Mouse (Mus musculus): ENCODE data around the gene Ppp1r21.

Ppp1r21 gene

GRCm38 (mm10) chr17:88574811-88575210 lies 44.9 kb downstream of the Ppp1r21 start:
- ATAC-seq (ENCODE audit: low TSS enrichment): no peak

DNA sequence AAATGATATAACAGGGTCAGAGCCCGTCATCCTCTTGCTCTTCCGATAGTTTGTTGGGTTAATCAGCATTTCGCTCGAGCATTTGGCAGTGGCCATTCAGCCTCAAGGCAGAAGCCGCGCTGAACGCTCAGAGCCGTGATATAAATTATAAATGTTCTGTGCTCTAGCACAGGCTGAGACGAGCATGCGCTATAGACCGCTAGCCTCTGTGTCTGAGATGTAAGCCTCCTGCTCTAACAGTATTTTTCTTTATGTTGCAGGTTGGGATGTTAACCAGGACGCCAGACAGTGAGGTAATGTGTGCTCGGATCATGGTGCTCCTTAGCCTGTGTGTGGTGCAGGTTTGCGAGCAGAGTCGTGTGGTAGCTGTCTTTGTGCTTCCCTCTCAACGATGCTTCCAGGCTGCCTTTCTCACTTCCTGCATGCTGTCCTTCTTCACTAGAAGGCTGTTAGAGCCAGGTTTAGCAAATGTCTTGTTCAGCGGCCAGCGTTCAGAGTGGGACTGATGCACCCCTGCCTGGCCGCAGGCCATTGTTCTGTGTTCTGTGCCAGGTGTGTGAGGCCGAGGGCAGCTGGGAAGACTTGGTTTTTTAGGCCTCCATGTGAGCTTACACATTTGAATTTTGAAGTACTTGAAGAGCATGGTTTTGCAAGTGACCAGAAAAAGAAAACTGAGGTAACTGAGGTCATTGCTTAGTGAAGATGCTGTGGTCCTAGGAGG lies 48.8 kb downstream of the Ppp1r21 start:
- peak; percentile 25; the same call in 1 of the 2 replicates for ATAC-seq (ENCODE audit: low TSS enrichment)

DNA sequence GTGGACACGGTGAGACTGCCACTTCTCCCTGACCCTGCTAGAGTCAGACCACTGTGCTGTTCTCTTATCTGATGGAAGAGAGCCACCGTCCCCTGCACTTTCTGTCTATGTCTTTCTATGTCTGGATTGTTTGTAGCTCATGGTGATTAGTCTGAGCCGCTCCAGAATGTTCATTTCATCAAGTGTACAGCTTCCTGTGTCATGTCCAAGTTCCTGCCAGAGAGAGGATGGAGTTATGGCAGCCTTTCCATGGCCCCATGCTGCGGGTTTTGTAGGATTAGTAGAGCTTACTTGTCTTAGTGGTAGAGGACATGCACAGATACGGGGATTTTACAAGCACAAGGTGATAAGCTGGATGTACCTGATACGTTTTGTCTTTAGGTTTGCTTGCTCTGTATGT lies 50.6 kb downstream of the Ppp1r21 start:
- no peak for ATAC-seq (ENCODE audit: low TSS enrichment)

- peak; percentile 39 for ATAC-seq (ENCODE audit: low TSS enrichment)
Measured at GRCm38 (mm10) chr17:88581511-88582021, 51.6 kb downstream of the Ppp1r21 start.

GRCm38 (mm10) chr17:88582999-88583398 lies 53.1 kb downstream of the Ppp1r21 start:
- no peak for ATAC-seq (ENCODE audit: low TSS enrichment)

GRCm38 (mm10) chr17:88583411-88583810 lies 53.5 kb downstream of the Ppp1r21 start:
- no peak for ATAC-seq (ENCODE audit: low TSS enrichment)

DNA sequence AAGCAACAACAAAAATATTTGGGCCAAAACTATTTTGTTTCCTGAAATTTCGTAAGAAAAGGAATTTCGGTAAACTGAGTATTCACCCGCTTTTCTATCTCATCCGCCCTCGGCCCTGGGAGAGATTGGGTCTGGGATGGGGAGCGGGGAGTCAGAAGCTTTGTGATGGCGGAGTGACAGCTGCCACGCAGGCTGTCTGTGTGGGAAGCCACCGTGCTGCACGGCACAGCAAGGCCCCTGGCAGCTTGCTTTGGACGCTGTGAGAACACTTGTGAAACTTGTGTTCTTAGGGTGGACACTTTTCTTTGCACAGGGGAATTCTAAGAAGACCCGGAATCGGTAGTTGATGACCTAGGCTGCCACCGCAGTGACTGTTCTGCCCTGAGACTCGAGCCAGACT lies 57.5 kb downstream of the Ppp1r21 start:
- no peak for ATAC-seq (ENCODE audit: low TSS enrichment)

DNA sequence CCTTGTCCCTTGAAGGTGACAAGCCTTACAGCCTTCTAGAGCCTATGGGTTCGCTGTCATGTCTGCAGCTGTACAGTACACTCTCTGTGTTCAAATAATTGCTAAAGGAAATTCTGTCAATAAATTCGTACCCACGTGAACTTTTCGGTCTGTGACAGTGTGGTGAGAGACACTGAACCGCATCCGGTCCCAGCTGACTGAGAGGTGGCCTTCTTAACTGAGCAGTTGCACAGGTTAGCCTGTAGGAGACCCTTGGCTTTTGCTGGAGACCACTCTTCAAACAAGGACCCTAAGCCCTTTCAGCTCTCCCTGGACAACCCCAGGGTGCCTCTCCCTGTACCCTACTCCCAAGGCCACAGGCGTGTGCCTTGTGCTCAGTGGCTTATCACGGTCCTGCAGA lies 58.3 kb downstream of the Ppp1r21 start:
- no peak for ATAC-seq (ENCODE audit: low TSS enrichment)

GRCm38 (mm10) chr17:88590251-88590650 lies 60.3 kb downstream of the Ppp1r21 start:
- ATAC-seq (ENCODE audit: low TSS enrichment): no peak

DNA sequence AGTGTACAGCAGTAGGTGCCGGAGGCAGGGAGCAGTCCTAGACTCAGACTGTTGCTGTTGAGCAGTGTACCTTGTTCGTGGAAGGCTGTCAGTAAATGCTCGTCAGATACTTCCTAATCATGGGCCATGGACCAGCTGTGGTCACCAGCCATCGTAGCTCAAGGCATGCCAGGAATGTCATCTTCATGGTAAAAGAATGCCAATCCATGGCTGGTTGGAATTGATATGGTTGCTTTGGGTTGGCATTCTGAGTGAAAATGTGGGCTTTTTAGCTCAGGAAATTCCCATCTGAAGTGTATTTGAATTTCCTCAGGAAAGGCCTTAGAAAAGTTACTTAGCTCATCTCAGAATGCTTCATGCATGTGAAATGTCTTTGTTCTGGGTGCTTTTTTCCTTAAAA lies 65.2 kb downstream of the Ppp1r21 start:
- ATAC-seq (ENCODE audit: low TSS enrichment): no peak

DNA sequence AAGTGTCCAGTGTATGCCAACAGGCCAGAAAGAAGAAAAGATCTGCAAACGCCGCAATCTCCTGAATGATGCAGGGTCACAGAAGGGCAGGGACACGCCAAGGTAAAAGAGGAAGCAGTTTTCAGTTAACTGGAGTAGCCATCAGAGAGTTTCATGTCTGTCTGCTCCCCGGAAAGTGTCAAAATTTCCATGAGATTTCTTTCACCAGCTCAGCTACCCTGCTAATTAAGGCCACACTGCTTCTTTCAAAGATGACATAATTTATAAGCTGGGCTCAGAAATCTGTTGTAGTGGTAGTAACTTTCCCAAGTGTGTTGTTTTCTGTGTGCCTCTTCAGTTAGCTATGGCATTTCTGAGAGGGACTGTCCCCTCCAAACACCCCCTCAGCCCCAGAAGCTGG lies 66.2 kb downstream of the Ppp1r21 start:
- no peak for ATAC-seq (ENCODE audit: low TSS enrichment)

DNA sequence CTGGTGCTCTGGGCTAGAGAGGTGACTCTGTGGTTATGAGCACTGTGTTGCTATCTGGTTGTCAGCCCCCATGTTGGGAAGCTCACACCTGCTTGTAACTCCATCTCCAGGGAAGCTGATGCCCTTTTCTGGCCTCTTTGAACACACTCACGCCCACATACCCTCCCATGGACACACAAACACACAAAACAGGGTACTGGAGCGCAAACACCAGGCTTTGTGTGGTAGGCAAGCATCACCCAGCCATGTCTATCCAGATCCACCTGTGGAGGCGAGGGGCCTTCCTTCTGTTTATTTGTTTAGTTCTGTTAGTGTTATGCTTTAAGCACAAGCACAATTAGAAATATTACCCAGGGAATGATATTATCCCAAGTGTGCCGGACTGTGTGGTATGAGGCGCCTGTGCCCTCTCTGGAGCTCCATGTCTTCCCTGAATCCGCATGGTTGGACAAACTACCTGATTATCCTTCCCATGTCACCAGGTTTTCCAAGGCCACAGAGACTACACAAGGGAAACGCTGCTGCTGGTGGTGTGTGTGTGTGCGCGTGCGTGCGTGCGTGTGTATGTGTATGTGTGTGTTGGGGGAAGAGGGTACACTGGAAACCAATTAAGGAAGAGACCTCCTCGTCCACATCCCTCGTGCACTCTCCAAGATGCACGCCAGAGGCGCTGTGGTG lies 66.8 kb downstream of the Ppp1r21 start:
- ATAC-seq (ENCODE audit: low TSS enrichment): peak; percentile 39; the same call in 1 of the 2 replicates

DNA sequence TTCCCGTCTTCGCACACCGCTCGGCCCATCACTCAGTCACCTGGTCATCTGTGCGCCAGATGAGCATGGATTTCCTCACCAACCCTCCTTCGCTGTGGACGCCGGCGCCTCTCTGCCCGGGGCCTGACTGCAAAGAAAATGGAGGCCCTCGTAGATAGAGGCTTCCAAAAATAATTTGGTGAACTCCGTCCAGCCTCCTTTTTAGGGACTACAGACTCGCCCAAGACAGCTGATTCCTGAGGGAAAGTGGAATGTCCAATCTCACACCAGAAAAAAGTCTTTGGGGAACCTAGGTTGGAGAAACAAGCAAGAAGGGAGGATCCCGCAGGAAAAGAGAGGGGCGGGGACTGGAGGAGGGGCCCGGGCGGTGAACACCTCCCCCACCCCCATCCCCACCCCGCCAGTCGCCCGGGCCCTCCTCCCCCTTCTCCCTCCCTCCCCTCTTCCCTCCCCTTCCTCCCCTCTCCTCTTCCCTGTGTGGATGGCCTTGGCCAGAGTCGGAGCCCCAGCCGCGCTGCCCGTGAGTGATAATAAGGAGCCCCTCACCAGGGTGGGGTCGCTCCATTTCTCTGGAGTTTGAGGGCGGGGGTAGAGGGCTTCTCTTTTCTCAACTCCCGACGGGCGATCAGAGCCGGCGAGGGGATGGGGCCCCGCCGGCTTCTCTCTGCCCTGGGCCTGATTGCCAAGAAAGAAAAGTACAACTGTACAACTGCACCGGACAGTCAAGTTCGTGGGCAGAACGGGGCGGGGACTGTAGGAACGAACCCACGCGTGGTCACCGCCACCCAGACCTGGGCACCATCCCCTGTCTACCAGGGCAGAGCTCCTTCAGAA lies 67.5 kb downstream of the Ppp1r21 start, which contains the start of gene Ston1:
Gene Ston1, plus strand, starts transcription at position 463 of the 834 bp plus-strand sequence.
- peak; percentile 90 for ATAC-seq (ENCODE audit: low TSS enrichment)

- no peak for ATAC-seq (ENCODE audit: low TSS enrichment)
Measured at GRCm38 (mm10) chr17:88598056-88598420, 68.1 kb downstream of the Ppp1r21 start.

DNA sequence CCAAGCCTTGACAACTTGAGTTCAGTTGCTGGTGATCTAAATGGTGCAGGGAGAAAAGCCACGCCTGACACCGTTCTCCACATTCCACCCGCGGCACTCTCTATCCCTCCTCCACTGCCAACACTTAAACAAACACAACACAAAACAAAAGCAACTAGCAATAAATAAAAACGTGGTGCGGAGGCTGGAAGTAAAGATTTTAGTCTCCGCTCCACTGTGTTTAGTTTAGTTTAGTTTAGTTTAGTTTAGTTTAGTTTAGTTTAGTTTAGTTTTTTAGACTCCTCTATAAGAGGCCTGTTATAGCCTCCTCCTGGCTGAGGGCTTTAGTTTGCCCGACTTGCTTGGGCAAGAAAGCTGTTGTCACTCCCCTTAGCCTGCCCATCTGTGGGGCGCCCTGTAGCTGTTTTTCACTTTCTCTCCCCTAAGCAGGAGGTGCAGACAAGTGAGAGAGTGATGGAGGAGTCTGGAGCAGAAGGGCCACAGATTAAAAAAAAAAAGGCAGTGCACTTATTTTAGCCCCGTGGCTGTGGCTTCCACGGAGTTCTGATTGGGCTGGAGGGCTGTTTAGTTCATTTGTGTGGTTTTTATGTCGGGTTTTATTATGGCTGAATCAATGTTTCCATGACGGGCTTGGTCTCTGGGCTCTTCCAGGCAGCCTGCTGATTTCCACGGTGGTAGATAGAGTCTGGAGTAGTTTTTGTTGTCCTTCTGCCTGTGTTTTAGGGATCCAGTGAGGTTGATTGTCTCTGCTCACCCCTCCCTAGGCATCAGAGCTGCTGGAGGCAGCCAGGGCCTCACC lies 68.9 kb downstream of the Ppp1r21 start:
- no peak for ATAC-seq (ENCODE audit: low TSS enrichment)

DNA sequence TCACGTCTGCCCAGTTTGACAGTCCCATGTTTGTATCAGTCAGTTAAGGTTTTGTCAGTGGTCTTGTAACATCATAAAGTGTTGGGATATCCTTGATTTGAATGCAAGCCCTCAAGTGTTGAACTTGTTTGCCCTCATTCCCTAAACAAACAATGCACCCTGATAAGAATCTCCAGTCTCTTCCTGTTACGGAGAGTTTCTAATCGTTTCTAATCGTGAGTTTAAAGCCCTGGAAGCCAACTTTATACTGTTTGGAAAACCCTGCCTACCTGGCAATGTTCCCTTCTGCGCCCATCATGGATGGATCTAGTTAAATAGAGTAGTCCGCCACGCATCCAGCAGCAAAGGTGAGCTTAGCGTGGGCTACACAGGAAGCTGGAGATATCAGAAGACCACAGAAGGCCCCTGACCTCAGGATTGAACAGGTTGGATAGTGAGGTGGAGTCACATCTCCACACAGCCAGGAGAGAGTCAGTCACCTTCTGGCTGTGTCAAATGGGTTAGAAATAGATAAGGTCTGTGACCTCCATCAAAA lies 70.6 kb downstream of the Ppp1r21 start:
- ATAC-seq (ENCODE audit: low TSS enrichment): no peak

DNA sequence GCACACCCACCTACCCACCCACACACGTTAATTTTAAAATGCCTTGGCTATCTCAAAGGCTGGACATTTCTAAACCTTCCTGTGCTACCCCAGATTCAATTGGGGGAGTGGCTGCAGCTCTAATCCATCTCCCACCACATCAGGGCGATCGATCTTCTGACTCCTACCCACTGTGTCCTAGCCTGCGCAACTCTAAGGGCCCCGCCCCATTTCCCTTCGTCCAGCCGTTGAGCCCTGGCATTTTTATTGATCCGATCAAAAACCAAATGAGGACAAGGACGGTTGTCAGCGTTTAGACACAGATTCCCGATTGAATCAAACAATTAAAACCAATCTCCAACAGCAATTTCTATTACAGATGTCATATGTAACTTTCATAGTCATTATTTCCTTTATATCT lies 74.0 kb downstream of the Ppp1r21 start:
- no peak for ATAC-seq (ENCODE audit: low TSS enrichment)

DNA sequence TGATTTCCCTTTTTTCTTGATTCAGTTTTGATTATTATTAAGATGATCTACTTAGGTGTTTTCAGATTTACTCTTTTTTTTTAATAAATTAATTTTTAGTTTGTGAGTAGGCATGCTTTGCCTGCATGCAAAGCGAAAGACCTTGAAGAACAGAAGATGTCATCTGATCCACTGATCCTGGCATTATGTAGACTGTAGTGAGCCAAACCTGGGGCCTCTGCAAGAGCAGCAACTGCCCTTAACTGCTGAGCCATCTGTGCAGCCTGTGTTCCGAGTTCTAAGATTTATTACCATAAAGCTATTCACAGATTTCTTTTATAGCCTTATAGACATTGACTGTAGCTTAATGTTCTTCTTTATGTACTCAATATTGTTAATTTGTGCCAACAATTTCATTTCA lies 76.1 kb downstream of the Ppp1r21 start:
- no peak for ATAC-seq (ENCODE audit: low TSS enrichment)

GRCm38 (mm10) chr17:88609361-88609760 lies 79.4 kb downstream of the Ppp1r21 start:
- no peak for ATAC-seq (ENCODE audit: low TSS enrichment)

- no peak for ATAC-seq (ENCODE audit: low TSS enrichment)
Measured at GRCm38 (mm10) chr17:88611057-88611456, 81.1 kb downstream of the Ppp1r21 start.

DNA sequence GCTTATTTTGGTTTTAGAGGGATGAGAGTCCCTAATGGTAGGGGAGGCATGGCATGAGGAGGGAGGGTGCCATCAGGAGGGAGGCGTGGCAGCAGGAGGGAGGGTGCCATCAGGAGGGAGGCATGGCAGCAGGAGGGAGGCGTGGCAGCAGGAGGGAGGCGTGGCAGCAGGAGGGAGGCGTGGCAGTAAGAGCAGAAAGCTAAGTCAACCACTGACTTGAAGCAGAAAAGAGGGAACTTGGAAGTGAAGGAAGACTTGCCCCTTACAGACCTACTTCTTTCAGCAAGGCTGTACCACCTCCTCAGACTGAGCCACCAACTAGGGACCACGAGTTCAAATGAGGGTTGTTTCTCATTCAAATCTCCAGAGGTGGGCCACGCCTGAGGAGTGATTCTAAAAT lies 83.3 kb downstream of the Ppp1r21 start:
- no peak for ATAC-seq (ENCODE audit: low TSS enrichment)

Data from frontal cortex, adult (tissue).